Mouse (Mus musculus): ENCODE measurements around the gene Shank2.

GRCm38 (mm10) chr7:144111981-144112380 is 110.3 kb downstream of the Shank2 start:
- TF ChIP-seq EP300 (IDR thresholded peaks at IDR 0.05) (no peak), CTCF (IDR thresholded peaks at IDR 0.05) (no peak)

Measured in lung, postnatal 0 days (tissue).